Mouse (Mus musculus): ENCODE measurements around the gene Cadm1. TPM values are rescaled to one million over a fixed set of nuclear protein-coding genes. Genes with fewer than 3 reads are reported as not detected.

The Cadm1 gene
- polyA plus RNA-seq, 1 experiment: 70.3 TPM

DNA sequence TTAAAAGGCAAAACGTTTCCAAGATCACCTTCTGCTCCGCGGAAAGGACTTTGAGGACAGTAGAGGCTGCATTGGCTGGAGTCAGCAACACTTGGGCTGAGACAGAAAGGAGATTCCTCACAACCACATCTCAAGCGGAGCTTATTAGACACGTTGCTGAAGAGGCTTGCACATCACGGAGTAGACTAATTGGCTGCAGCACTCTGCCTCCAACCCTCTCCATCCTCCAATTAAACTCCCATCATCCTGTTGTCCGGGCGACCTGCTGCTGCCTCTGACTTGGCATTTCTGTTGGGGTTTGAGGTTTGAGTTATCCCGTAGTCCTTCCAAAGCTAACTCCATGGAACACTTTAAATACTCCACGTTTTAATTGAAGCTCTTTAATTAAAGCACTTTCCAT lies 316.3 kb downstream of the Cadm1 start:
- Histone ChIP-seq H3K36me3 (ENCODE audit: control insufficient read depth, insufficient read depth, low read length, poor library complexity, severe bottlenecking) (no peaks in the 10 kb centered on the region), H3K27ac (ENCODE audit: insufficient read depth, low read length) (no peak overlapping the region), H3K4me3 (ENCODE audit: low read depth, low read length) (no peak overlapping the region), H3K4me1 (ENCODE audit: control insufficient read depth, insufficient read depth, low read length) (peaks cover 6% of the 10 kb centered on the region), H3K9me3 (replicated peaks; ENCODE audit: control insufficient read depth, insufficient read depth, low read length, poor library complexity, severe bottlenecking) (no peaks in the 10 kb centered on the region), H3K27me3 (ENCODE audit: control insufficient read depth, insufficient read depth, low read length, poor library complexity, severe bottlenecking) (no peaks in the 10 kb centered on the region), H3K9ac (ENCODE audit: low read depth, poor library complexity, severe bottlenecking) (no peak overlapping the region)
- TF ChIP-seq POLR2A (IDR thresholded peaks at IDR 0.05; ENCODE audit: insufficient read depth, low read length) (no peak), EP300 (IDR thresholded peaks at IDR 0.05; ENCODE audit: insufficient read depth, low read depth, low read length) (no peak), CTCF (IDR thresholded peaks at IDR 0.05; ENCODE audit: low read depth, low read length) (no peak)

DNA sequence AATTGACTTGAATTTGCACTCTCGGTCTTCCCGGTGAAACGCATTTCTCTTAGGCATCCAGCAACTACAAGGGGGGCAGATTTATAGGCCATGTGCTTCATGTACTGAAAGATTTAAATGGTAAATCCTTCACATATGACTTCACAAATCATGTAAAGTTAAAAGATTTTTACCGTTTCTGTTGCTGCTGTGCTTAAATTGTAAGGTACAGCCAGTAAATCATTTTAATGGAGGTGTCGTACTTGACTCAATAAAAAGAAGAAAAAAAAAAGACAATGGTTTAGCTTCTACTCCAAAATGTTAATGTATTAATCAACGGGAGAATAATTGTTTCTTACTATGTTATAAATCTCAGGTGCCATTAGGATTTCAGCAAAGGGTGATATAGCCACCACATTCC lies 317.0 kb downstream of the Cadm1 start:
- Histone ChIP-seq H3K27me3 (ENCODE audit: control insufficient read depth, insufficient read depth, low read length, poor library complexity, severe bottlenecking) (no peaks in the 10 kb centered on the region), H3K27ac (ENCODE audit: insufficient read depth, low read length) (no peak overlapping the region), H3K4me1 (ENCODE audit: control insufficient read depth, insufficient read depth, low read length) (peaks cover 6% of the 10 kb centered on the region), H3K4me3 (ENCODE audit: low read depth, low read length) (no peak overlapping the region), H3K9ac (ENCODE audit: low read depth, poor library complexity, severe bottlenecking) (no peak overlapping the region), H3K36me3 (ENCODE audit: control insufficient read depth, insufficient read depth, low read length, poor library complexity, severe bottlenecking) (no peaks in the 10 kb centered on the region), H3K9me3 (replicated peaks; ENCODE audit: control insufficient read depth, insufficient read depth, low read length, poor library complexity, severe bottlenecking) (no peaks in the 10 kb centered on the region)
- TF ChIP-seq EP300 (IDR thresholded peaks at IDR 0.05; ENCODE audit: insufficient read depth, low read depth, low read length) (no peak), POLR2A (IDR thresholded peaks at IDR 0.05; ENCODE audit: insufficient read depth, low read length) (no peak), CTCF (IDR thresholded peaks at IDR 0.05; ENCODE audit: low read depth, low read length) (no peak)

DNA sequence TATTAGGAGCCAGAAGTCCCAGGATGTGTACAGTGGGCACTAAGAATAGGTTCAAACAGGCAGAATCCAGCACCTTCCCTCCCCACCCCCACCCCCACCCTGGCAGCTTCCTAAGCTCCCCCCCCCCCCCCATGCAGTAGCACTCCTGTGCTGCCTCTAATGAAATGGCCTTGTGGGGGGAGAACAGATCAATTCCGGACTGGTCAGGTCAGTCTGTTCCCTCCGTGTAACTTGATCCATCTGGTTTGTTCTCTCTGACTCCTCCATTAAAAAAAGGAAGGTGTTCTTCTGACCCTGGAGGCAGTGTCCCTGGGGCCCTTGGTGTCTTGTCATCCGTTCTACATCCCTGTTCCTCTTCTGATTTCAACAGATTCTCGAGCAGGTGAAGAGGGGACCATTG lies 317.8 kb downstream of the Cadm1 start:
- H3K4me3 ChIP-seq (ENCODE audit: low read depth, low read length): peak overlapping the region; percentile 29; the same call in 1 of the 2 replicates
- no peaks in the 10 kb centered on the region for H3K27me3 ChIP-seq (ENCODE audit: control insufficient read depth, insufficient read depth, low read length, poor library complexity, severe bottlenecking)
- H3K9me3 ChIP-seq (replicated peaks; ENCODE audit: control insufficient read depth, insufficient read depth, low read length, poor library complexity, severe bottlenecking): no peaks in the 10 kb centered on the region
- H3K36me3 ChIP-seq (ENCODE audit: control insufficient read depth, insufficient read depth, low read length, poor library complexity, severe bottlenecking): no peaks in the 10 kb centered on the region
- TF ChIP-seq CTCF (IDR thresholded peaks at IDR 0.05; ENCODE audit: low read depth, low read length) (no peak), POLR2A (IDR thresholded peaks at IDR 0.05; ENCODE audit: insufficient read depth, low read length) (no peak), EP300 (IDR thresholded peaks at IDR 0.05; ENCODE audit: insufficient read depth, low read depth, low read length) (no peak)
- H3K4me1 ChIP-seq (ENCODE audit: control insufficient read depth, insufficient read depth, low read length): peaks cover 6% of the 10 kb centered on the region
- H3K9ac ChIP-seq (ENCODE audit: low read depth, poor library complexity, severe bottlenecking): no peak overlapping the region
- no peak overlapping the region for H3K27ac ChIP-seq (ENCODE audit: insufficient read depth, low read length)

DNA sequence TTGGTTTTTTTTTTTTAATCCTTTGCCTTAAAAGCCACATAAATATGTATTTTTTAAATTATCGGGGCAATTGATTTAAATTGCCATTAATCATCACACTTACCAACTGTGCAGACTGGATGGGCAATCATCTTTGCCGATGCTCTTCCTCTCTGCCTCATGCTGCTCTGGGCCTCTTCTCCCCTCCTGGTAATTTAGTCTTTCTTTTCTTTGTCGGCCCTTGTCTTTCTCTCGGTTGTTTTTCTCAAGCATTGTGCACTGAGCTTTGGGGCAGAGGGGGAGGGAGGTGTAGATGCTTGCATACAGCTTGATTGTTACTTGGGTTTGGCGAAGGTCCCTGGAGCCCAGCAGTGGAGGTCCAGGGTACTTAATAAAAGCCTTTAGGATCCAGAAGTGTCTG lies 318.8 kb downstream of the Cadm1 start:
- H3K27ac ChIP-seq (ENCODE audit: insufficient read depth, low read length): no peak overlapping the region

DNA sequence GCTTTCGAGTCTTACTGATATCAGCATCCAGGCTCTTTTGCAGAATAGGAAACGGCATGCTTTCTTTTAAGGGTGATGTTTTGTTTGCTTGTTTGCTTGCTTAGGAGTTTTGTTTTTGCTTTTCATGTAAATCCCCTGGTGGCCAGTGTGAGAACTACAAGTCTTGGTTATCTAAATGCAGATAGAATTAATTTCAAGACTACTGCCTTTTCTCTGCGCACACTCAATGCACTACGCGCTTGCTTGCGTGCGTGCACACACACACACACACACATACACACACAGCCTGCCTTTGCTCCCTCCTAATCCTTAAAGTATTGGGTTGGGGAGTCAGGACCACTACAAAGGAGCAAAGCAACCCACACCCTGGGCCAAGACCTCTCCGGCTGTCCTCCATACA lies 326.3 kb downstream of the Cadm1 start:
- Histone ChIP-seq H3K9ac (ENCODE audit: low read depth, poor library complexity, severe bottlenecking) (no peak overlapping the region), H3K27me3 (ENCODE audit: control insufficient read depth, insufficient read depth, low read length, poor library complexity, severe bottlenecking) (no peaks in the 10 kb centered on the region), H3K4me3 (ENCODE audit: low read depth, low read length) (no peak overlapping the region), H3K36me3 (ENCODE audit: control insufficient read depth, insufficient read depth, low read length, poor library complexity, severe bottlenecking) (no peaks in the 10 kb centered on the region), H3K9me3 (replicated peaks; ENCODE audit: control insufficient read depth, insufficient read depth, low read length, poor library complexity, severe bottlenecking) (no peaks in the 10 kb centered on the region), H3K4me1 (ENCODE audit: control insufficient read depth, insufficient read depth, low read length) (no peaks in the 10 kb centered on the region), H3K27ac (ENCODE audit: insufficient read depth, low read length) (no peak overlapping the region)
- no peak for TF ChIP-seq CTCF (IDR thresholded peaks at IDR 0.05; ENCODE audit: low read depth, low read length)
- TF ChIP-seq EP300 (IDR thresholded peaks at IDR 0.05; ENCODE audit: insufficient read depth, low read depth, low read length): no peak
- no peak for TF ChIP-seq POLR2A (IDR thresholded peaks at IDR 0.05; ENCODE audit: insufficient read depth, low read length)

More for the DNA sequence above, 318.8 kb downstream of the Cadm1 start:
- H3K27me3 ChIP-seq (ENCODE audit: control insufficient read depth, insufficient read depth, low read length, poor library complexity, severe bottlenecking): no peaks in the 10 kb centered on the region
- no peak overlapping the region for H3K9ac ChIP-seq (ENCODE audit: low read depth, poor library complexity, severe bottlenecking)
- TF ChIP-seq CTCF (IDR thresholded peaks at IDR 0.05; ENCODE audit: low read depth, low read length) (no peak), POLR2A (IDR thresholded peaks at IDR 0.05; ENCODE audit: insufficient read depth, low read length) (no peak), EP300 (IDR thresholded peaks at IDR 0.05; ENCODE audit: insufficient read depth, low read depth, low read length) (no peak)
- no peaks in the 10 kb centered on the region for H3K9me3 ChIP-seq (replicated peaks; ENCODE audit: control insufficient read depth, insufficient read depth, low read length, poor library complexity, severe bottlenecking)
- H3K4me1 ChIP-seq (ENCODE audit: control insufficient read depth, insufficient read depth, low read length): peaks cover 6% of the 10 kb centered on the region
- no peaks in the 10 kb centered on the region for H3K36me3 ChIP-seq (ENCODE audit: control insufficient read depth, insufficient read depth, low read length, poor library complexity, severe bottlenecking)
- no peak overlapping the region for H3K4me3 ChIP-seq (ENCODE audit: low read depth, low read length)

DNA sequence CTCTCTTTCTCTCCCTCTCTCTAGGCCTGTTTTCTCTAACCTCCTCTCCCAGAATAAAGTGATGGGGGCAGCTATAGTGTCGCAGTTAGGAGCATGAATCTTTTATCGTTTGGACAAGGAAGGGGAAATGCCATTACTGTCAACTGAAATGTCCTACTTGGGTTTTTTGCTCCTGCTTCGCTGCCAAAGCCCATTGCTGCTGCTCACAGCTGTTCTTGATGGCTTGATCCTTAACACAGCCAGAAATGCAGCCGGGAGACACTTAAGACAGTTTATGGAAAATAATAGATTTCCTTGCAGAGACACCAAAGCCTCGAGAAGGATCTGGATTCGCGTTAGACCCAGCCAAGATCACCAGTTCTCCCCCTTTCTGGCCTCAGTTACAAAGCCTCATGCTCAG lies 327.3 kb downstream of the Cadm1 start:
- no peak overlapping the region for H3K9ac ChIP-seq (ENCODE audit: low read depth, poor library complexity, severe bottlenecking)
- H3K4me1 ChIP-seq (ENCODE audit: control insufficient read depth, insufficient read depth, low read length): no peaks in the 10 kb centered on the region
- H3K4me3 ChIP-seq (ENCODE audit: low read depth, low read length): no peak overlapping the region
- no peaks in the 10 kb centered on the region for H3K36me3 ChIP-seq (ENCODE audit: control insufficient read depth, insufficient read depth, low read length, poor library complexity, severe bottlenecking)
- no peaks in the 10 kb centered on the region for H3K27me3 ChIP-seq (ENCODE audit: control insufficient read depth, insufficient read depth, low read length, poor library complexity, severe bottlenecking)
- TF ChIP-seq POLR2A (IDR thresholded peaks at IDR 0.05; ENCODE audit: insufficient read depth, low read length) (no peak), CTCF (IDR thresholded peaks at IDR 0.05; ENCODE audit: low read depth, low read length) (no peak), EP300 (IDR thresholded peaks at IDR 0.05; ENCODE audit: insufficient read depth, low read depth, low read length) (no peak)
- H3K9me3 ChIP-seq (replicated peaks; ENCODE audit: control insufficient read depth, insufficient read depth, low read length, poor library complexity, severe bottlenecking): no peaks in the 10 kb centered on the region
- no peak overlapping the region for H3K27ac ChIP-seq (ENCODE audit: insufficient read depth, low read length)

All from ES-Bruce4 (cell line).